Mouse (Mus musculus) CH12.LX (cell line): ENCODE measurements around the gene Tex33. TPM values are rescaled to one million over a fixed set of nuclear protein-coding genes. Genes with fewer than 3 reads are reported as not detected.
A peak's percentile ranks its signal among the peaks of the same experiment; 100 is the strongest.
"Not testable (repeated sequence)": the region's sequence is repeated elsewhere in the genome, so short reads cannot be mapped to it uniquely, and the experiment has no call there.

Experiments
- DNase-seq: peaks from one replicate; pipeline ENCODE4 v3.0.0-alpha.2; 2013; ENCODE audit errors: extremely low read depth
- H3K27ac ChIP-seq: 2 replicates; pipeline ENCODE4 v1.5.1; 2012; ENCODE audit warnings: low read depth, mild to moderate bottlenecking, control low read depth, moderate library complexity; ENCODE audit not compliant: insufficient read depth
- H3K27me3 ChIP-seq: replicated peaks from 2 replicates; pipeline ENCODE3; 2012; ENCODE audit warnings: inconsistent platforms
- H3K36me3 ChIP-seq, 2 experiments: replicated peaks in 1 of 2; 2 replicates each; pipeline versions ENCODE3 to v1.6.1; 2012; ENCODE audit warnings: inconsistent platforms in 1 of 2, low read length in 1 of 2, mild to moderate bottlenecking in 1 of 2, mixed read lengths in 1 of 2, moderate library complexity in 1 of 2; ENCODE audit not compliant: control insufficient read depth in 1 of 2, insufficient read depth in 1 of 2
- H3K4me1 ChIP-seq, 2 experiments: 2 replicates each; pipeline ENCODE4 v1.6.1; 2012; ENCODE audit warnings: inconsistent platforms in 1 of 2, moderate library complexity in 1 of 2; ENCODE audit not compliant: insufficient read depth in 2 of 2, control insufficient read depth in 1 of 2
- H3K4me2 ChIP-seq: 2 replicates; pipeline ENCODE4 v1.6.1; 2012; ENCODE audit warnings: low read depth, mild to moderate bottlenecking, control low read depth; ENCODE audit not compliant: poor library complexity, insufficient read depth, severe bottlenecking
- H3K4me3 ChIP-seq, 3 experiments: fragments of 150-350 bp in 1 of 3; sonication (generic) in 1 of 3; replicated peaks in 1 of 3; 2 replicates each; pipeline versions ENCODE3 to v1.5.1; 2011 to 2012; ENCODE audit warnings: low read depth in 2 of 3, low read length in 2 of 3, mild to moderate bottlenecking in 2 of 3, moderate library complexity in 2 of 3, control low read depth in 1 of 3, improper control_type of control experiment in 1 of 3, inconsistent platforms in 1 of 3, mixed read lengths in 1 of 3; ENCODE audit not compliant: poor library complexity in 1 of 3
- H3K79me2 ChIP-seq: replicated peaks from 2 replicates; pipeline ENCODE4 v1.6.1; 2012; ENCODE audit warnings: mild to moderate bottlenecking, moderate library complexity; ENCODE audit not compliant: control insufficient read depth, poor library complexity, insufficient read depth, severe bottlenecking; ENCODE audit errors: extremely low read depth
- H3K9ac ChIP-seq: 2 replicates; pipeline ENCODE4 v1.6.1; 2012; ENCODE audit warnings: low read depth, mild to moderate bottlenecking, control low read depth, moderate library complexity; ENCODE audit not compliant: insufficient read depth
- H3K9me3 ChIP-seq: replicated peaks from 2 replicates; pipeline ENCODE3; 2012; ENCODE audit warnings: low read length, inconsistent platforms, mixed read lengths
- CHD1 ChIP-seq: IDR thresholded peaks from 2 replicates; pipeline ENCODE4 v1.6.1; 2012; ENCODE audit warnings: low read depth, low read length, improper control_type of control experiment, inconsistent platforms
- CHD2 ChIP-seq: IDR thresholded peaks from 2 replicates; pipeline ENCODE4 v1.6.1; 2011; ENCODE audit warnings: low read length, improper control_type of control experiment
- CTCF ChIP-seq, 2 experiments: IDR thresholded peaks in 1 of 2; conservative IDR thresholded peaks in 1 of 2; 2 replicates each; pipeline ENCODE4 v1.5.1; 2011 to 2012; ENCODE audit warnings: low read depth in 2 of 2, low read length in 2 of 2, improper control_type of control experiment in 1 of 2, inconsistent platforms in 1 of 2, mild to moderate bottlenecking in 1 of 2, moderate library complexity in 1 of 2
- ELF1 ChIP-seq: IDR thresholded peaks from 2 replicates; pipeline ENCODE4 v1.6.1; 2014; ENCODE audit warnings: low read depth, mild to moderate bottlenecking, inconsistent platforms, low read length, improper control_type of control experiment
- EP300 ChIP-seq: IDR thresholded peaks from 2 replicates; pipeline ENCODE4 v1.6.1; 2011; ENCODE audit warnings: low read length, improper control_type of control experiment
- ETS1 ChIP-seq: conservative IDR thresholded peaks from 2 replicates; pipeline ENCODE4 v1.6.1; 2012; ENCODE audit warnings: low read depth, mild to moderate bottlenecking, inconsistent platforms, low read length, improper control_type of control experiment, moderate library complexity
- IRF4 ChIP-seq: IDR thresholded peaks from 2 replicates; pipeline ENCODE4 v1.6.1; 2014; ENCODE audit warnings: low read depth, mild to moderate bottlenecking, inconsistent platforms, low read length, improper control_type of control experiment
- JUN ChIP-seq: IDR thresholded peaks from 2 replicates; pipeline ENCODE4 v1.6.1; 2011; ENCODE audit warnings: low read depth, mild to moderate bottlenecking, low read length, improper control_type of control experiment, moderate library complexity; ENCODE audit not compliant: insufficient read depth
- MAZ ChIP-seq: IDR thresholded peaks from 2 replicates; pipeline ENCODE4 v1.6.1; 2012; ENCODE audit warnings: low read depth, mild to moderate bottlenecking, inconsistent platforms, low read length, improper control_type of control experiment, moderate library complexity
- MEF2A ChIP-seq: IDR thresholded peaks from 2 replicates; pipeline ENCODE4 v1.6.1; 2014; ENCODE audit warnings: low read depth, mild to moderate bottlenecking, inconsistent platforms, low read length, improper control_type of control experiment, borderline replicate concordance
- MYC ChIP-seq: IDR thresholded peaks from 2 replicates; pipeline ENCODE4 v1.6.1; 2011; ENCODE audit warnings: low read depth, mild to moderate bottlenecking, improper control_type of control experiment, low read length
- POLR2A ChIP-seq: IDR thresholded peaks from 2 replicates; pipeline ENCODE4 v1.6.1; 2011; ENCODE audit warnings: low read depth, mild to moderate bottlenecking, improper control_type of control experiment, low read length
- POLR2AphosphoS2 ChIP-seq: IDR thresholded peaks from 2 replicates; pipeline ENCODE4 v1.6.1; 2011; ENCODE audit warnings: low read depth, low read length, improper control_type of control experiment
- RAD21 ChIP-seq: IDR thresholded peaks from 2 replicates; pipeline ENCODE4 v1.6.1; 2011; ENCODE audit warnings: low read depth, mild to moderate bottlenecking, low read length, improper control_type of control experiment, moderate library complexity
- RCOR1 ChIP-seq: conservative IDR thresholded peaks from 2 replicates; pipeline ENCODE4 v1.6.1; 2012; ENCODE audit warnings: low read depth, mild to moderate bottlenecking, inconsistent platforms, low read length, improper control_type of control experiment
- SIN3A ChIP-seq: IDR thresholded peaks from 2 replicates; pipeline ENCODE4 v1.6.1; 2012; ENCODE audit warnings: low read length, improper control_type of control experiment, inconsistent platforms
- SMC3 ChIP-seq: IDR thresholded peaks from 2 replicates; pipeline ENCODE4 v1.6.1; 2011; ENCODE audit warnings: low read depth, low read length, improper control_type of control experiment
- TBP ChIP-seq: conservative IDR thresholded peaks from 2 replicates; pipeline ENCODE4 v1.6.1; 2011; ENCODE audit warnings: low read depth, low read length, improper control_type of control experiment
- USF1 ChIP-seq: IDR thresholded peaks from 2 replicates; pipeline ENCODE4 v1.6.1; 2014; ENCODE audit warnings: low read depth, mild to moderate bottlenecking, inconsistent platforms, low read length, improper control_type of control experiment
- USF2 ChIP-seq: conservative IDR thresholded peaks from 2 replicates; pipeline ENCODE4 v1.6.1; 2011; ENCODE audit warnings: low read depth, low read length, improper control_type of control experiment
- ZKSCAN1 ChIP-seq: IDR thresholded peaks from 2 replicates; pipeline ENCODE4 v1.6.1; 2012; ENCODE audit warnings: low read depth, inconsistent platforms, low read length, improper control_type of control experiment, borderline replicate concordance
- ZNF384 ChIP-seq: IDR thresholded peaks from 2 replicates; pipeline ENCODE4 v1.6.1; 2012; ENCODE audit warnings: low read depth, low read length, improper control_type of control experiment, inconsistent platforms
- dilution Hi-C: fragments of 300-500 bp; cut with MboI; formaldehyde crosslinking; loops from 2 replicates; pipeline ENCODE4 v1.14.3; 2020; ENCODE audit warnings: low sequenced_read_pairs; ENCODE audit not compliant: extremely low pct_unique_long_range_greater_than_20kb, extremely low pct_ligation_motif_present
- in situ Hi-C: fragments of 300-500 bp; cut with MboI; formaldehyde crosslinking; loops from 3 replicates; pipeline ENCODE4 v1.14.3; 2019; ENCODE audit warnings: low sequenced_read_pairs, low pct_ligation_motif_present, low pct_unique_long_range_greater_than_20kb, mixed read lengths
- polyA plus RNA-seq: library from polyadenylated mRNA; unstranded; fragments of >175 nt; gene quantifications from 2 replicates; pipeline ENCODE4 v1.2.1, GENCODE M21; 2012; ENCODE audit warnings: low read depth; ENCODE audit not compliant: insufficient read length
- total RNA-seq, 2 experiments: library from RNA; depleted of rRNA; stranded (reverse); fragments of 300-350 nt in 1 of 2; fragments of >200 nt in 1 of 2; gene quantifications; 2 replicates each; pipeline ENCODE4 v1.2.3; 2012 to 2014

Tex33 gene
- total and polyA plus RNA-seq, 3 experiments: not detected

DNA sequence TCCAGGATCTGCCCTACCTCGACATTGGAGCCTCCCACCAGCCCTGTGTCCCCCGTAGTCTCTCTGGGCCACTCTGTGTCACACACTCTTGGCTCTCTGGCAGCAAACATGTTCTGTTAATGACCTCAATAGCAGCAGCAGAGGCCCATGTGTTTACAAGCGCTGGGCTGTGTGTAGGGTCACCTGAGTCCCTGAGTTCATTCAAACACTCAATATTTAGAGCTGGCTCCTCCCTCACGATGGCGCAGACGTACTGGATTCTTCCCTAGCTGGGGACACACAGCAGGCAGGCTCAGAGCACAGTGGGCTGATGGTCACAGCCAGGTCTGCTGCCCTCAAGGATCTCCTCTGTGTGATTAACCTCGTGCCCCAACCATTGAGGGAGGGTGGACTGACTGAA is 54.8 kb downstream of the Tex33 start:
- in situ Hi-C loops, H3K27ac ChIP-seq, H3K27me3 ChIP-seq, H3K4me2 ChIP-seq, H3K9me3 ChIP-seq, H3K9ac ChIP-seq, H3K4me3 ChIP-seq, dilution Hi-C loops, H3K79me2 ChIP-seq, DNase-seq: not testable (repeated sequence)
- peaks cover 6 to 43% of the 10 kb centered on the region in 2 experiments; a peak in 3 of 4 replicates for H3K4me1 ChIP-seq
- H3K36me3 ChIP-seq: peaks cover 86 to 96% of the 10 kb centered on the region in 2 experiments

DNA sequence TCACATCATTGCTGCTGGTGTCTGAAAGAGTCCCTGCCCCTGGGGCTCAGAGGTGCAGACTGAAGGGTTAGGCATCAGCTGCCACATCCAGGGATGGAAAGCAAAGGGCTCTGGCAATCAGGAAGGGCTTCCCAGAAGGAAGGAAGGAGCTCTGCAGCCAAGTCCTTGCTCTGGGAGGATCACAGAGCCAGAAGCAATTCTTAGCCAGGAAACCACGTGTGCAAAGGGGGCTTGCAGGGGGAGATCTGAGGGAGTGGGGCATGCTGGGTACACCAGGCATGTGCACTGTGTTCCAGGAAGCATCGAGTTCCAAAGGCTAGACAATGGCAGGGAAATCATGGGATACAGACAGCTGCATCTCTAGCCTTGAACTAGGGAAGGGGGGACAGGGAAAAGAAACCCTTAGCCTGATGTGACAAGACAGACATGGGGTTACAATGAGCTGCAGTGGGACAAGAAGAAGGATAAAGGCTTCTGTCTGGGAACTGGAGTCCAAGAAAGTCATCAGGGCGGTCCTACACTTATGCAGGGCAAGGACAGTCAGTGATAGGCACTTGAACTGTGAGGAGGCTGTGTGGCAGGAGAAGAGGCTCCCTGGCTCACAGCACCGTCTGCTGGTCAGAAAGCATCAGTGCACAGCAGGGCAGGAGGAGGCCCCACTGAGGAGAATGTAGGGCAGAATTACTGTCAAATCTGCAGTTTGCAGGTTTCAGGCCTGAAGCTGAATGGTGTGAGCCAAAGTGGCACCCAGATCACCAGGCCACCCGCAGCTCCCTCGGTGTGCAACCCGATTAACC is 55.9 kb downstream of the Tex33 start:
- in situ Hi-C loops: loop anchor here (10.0 kb wide), 1 partner anchor 155 kb away; no protein-coding TSS in a partner anchor
- peak; percentile 81 for TF ChIP-seq RAD21
- peak; percentile 80 for TF ChIP-seq SMC3
- peak; percentile 15; the same call in 1 of the 2 replicates for TF ChIP-seq POLR2AphosphoS2
- 0 out of 2 replicates have a peak, but pooled peaks have one; percentile 6 for TF ChIP-seq POLR2A
- TF ChIP-seq CTCF (conservative IDR thresholded peaks at IDR 0.05 in 1 of 2, IDR thresholded peaks at IDR 0.05 in 1 of 2; ENCODE audit: low read depth in 2 of 2, low read length in 2 of 2): peak; percentile 61 to 78
- H3K4me2 ChIP-seq, H3K27ac ChIP-seq, H3K27me3 ChIP-seq, H3K9me3 ChIP-seq, H3K4me3 ChIP-seq, H3K9ac ChIP-seq, dilution Hi-C loops, DNase-seq: not testable (repeated sequence)
- Histone ChIP-seq H3K79me2 (peaks cover 14% of the 10 kb centered on the region), H3K4me1 (peaks cover 12 to 49% of the 10 kb centered on the region in 2 experiments), H3K36me3 (peaks cover 84 to 96% of the 10 kb centered on the region in 2 experiments)

DNA sequence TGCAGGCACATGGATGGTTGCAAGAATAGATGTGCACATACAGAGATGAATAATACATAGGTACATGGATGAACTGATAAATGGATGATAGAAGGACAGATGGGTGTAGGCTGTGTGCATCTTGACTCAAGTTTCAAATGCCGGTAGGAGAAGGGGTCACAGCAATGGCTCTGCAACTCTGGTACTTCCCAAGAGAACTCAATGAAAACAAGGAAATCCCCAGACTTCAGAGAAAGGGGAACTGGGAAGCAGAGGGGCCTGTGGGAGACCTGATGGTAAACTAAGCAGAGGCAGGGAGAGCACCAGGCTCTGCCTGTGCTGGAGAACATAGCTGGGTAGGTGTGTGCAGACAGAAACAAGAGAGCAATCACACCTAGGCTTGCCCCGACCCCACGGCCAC is 61.3 kb downstream of the Tex33 start:
- Histone ChIP-seq H3K4me1 (peaks cover 29 to 78% of the 10 kb centered on the region in 2 experiments), H3K4me2 (peak overlapping the region; percentile 37; the same call in 1 of the 2 replicates), H3K79me2 (peaks cover 58% of the 10 kb centered on the region), H3K9me3 (no peaks in the 10 kb centered on the region), H3K4me3 (peak overlapping the region in 1 of 3 experiments; percentile 16), H3K9ac (no peak overlapping the region), H3K27me3 (no peaks in the 10 kb centered on the region), H3K27ac (peak overlapping the region; percentile 89), H3K36me3 (peaks cover 65 to 78% of the 10 kb centered on the region in 2 experiments)
- dilution Hi-C loops: no loop called here
- DNase-seq: no peak
- in situ Hi-C loops: loop anchor here (5.0 to 10.0 kb wide), 2 partner anchors 77 to 150 kb away; no protein-coding TSS in a partner anchor
- TF ChIP-seq SMC3 (no peak), ZNF384 (no peak), USF2 (0 out of 2 replicates have a peak, but pooled peaks have one; percentile 19), MYC (0 out of 2 replicates have a peak, but pooled peaks have one; percentile 6), ELF1 (no peak), JUN (no peak), POLR2AphosphoS2 (no peak), ZKSCAN1 (no peak), CTCF (conservative IDR thresholded peaks at IDR 0.05 in 1 of 2, IDR thresholded peaks at IDR 0.05 in 1 of 2; ENCODE audit: low read depth in 2 of 2, low read length in 2 of 2) (no peak), CHD2 (0 out of 2 replicates have a peak, but pooled peaks have one; percentile 17), RAD21 (no peak), EP300 (peak; percentile 73), MEF2A (peak; percentile 41; the same call in 1 of the 2 replicates), ETS1 (peak; percentile 62), SIN3A (peak; percentile 53; the same call in 1 of the 2 replicates), RCOR1 (0 out of 2 replicates have a peak, but pooled peaks have one; percentile 30), IRF4 (peak; percentile 94), TBP (no peak), USF1 (no peak; the same call in 1 of the 2 replicates), CHD1 (no peak), MAZ (no peak), POLR2A (peak; percentile 27; the same call in 1 of the 2 replicates)
